Mouse (Mus musculus): ENCODE data around the gene Rab21. TPM values are rescaled to one million over a fixed set of nuclear protein-coding genes. Genes with fewer than 3 reads are reported as not detected.

Gene Rab21
- total RNA-seq (2021) = 10 to 100 TPM; 51.6 to 53.7 TPM

DNA sequence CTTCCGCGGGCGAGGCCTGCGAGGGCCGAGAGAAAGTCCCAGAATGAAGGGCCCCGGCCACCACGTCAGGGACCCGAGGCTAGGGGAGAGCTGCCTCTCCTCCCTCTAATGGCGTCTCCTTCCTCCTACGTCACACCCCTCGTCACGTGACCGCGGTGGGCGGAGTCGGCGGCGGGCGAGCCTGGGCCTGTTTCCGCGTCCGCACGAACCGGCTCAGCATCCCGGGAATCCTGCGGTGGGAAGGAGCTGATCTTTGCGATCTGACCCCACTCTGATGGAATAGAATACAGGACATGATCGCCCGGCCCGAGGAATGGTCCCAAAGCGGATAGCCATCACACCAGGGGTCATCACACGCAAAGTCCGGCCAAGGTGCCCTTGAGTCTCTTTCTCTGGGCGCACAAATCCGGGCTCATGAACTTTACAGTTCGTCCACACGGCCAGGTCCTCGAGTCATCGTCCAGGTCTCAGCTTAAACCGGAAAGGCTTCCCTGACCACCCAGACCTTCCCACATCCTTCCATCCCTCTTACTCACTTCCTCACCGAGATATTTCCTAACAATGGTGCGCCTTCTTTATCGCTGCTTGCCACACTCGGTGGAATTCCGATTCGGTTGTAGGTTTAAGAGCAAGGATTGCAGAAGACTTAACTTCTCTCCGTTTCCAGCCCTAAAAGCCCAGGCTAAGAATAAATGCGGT, at the start of gene Rab21:
Rab21 (minus strand) TSS at position 122 of the 699 bp plus-strand sequence.
- peak; percentile 97 to 98 for DNase-seq (ENCODE audit: low spot score in 2 of 2)
- intact Hi-C loops (cut with DNase I) = loop anchor here (2.0 kb wide), 1 partner anchor 69 kb away; the partner anchor contains the start of genes Thap2 and Zfc3h1

DNA sequence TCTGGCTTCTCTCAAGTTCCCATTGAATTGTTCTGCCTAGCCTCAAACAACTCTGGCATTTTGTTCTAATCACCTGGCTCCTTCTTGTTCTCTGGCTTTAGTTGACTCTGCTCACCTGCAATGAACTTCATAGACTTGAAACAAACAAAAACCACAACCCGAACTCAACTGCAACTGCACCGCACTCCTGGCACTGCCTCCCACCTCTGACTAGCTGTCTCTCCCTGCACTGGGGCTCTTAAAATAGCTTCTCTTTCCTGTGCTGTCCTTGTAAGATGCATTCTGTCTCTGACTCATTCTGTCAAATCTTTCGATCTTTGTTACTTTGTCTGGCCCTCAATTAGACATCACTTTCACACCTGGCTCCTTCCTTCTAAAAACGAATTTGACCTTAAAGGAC, 47.8 kb upstream of the Rab21 start:
- intact Hi-C loops (cut with DNase I) = loop anchor here (2.0 kb wide), 1 partner anchor 22 kb away; the partner anchor contains the start of genes Thap2 and Zfc3h1
- DNase-seq (ENCODE audit: low spot score in 2 of 2) = no peak

DNA sequence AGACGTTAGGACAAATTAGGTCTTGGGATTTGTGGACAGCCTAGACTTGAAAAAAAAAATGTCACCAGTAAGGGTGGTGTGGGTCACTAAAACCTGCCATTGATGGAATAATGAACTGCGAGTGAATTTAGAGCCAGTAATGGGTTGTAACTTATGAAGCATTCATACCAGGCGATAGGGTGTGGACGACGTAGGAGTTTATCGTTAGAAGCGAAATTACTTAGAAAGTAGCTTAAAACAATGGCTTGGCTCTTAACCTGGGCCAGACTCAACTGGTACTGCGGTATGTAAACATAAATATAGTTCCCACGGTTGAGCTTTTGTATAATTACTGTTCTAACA, 47.2 kb upstream of the Rab21 start:
- no peak for DNase-seq (ENCODE audit: low spot score in 2 of 2)
- intact Hi-C loops (cut with DNase I) = loop anchor here (2.0 kb wide), 1 partner anchor 22 kb away; the partner anchor contains the start of genes Thap2 and Zfc3h1

DNA sequence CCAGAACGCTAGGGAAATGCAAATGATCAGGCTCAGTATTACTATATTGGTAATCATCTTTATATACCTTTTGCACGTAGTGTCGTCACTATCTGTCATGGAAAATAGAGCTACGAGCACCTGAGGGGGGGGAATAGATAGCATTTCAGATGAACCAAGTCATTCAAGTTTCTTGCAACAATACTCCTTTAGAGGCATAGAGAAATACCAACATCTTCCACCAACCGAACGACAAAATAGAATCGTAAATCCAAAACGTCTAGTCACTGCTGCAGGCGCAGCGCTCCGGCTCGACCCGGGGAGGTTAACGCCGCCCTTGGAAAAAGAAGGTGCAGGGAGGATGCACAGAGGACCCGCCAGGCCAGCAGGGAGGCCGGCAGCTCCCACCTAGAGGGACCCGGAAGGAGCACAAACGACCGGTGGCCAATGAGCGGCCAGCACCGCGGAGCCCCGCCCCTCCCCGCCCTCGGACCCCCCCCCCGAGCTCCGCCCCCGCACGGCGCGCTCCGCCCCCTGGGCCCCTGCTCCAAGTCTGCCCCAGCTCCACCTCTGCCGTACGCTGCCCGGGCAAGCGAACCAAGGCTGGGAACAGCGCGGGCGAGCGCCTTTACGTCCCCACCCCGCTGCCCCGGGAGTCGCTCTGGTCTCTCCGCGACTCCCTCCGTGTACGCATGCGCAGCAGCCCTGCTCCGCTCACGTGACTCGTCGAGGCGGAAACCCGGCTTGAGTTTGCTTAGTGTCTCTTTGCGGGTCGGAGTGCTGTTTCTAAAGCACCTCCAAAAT, 46.6 kb upstream of the Rab21 start, which contains the start of gene Tmem19:
Tmem19 (minus strand) TSS at position 662 of the 783 bp plus-strand sequence.
- DNase-seq (ENCODE audit: low spot score in 2 of 2) = peak; percentile 95
- intact Hi-C loops (cut with DNase I) = loop anchor here (2.0 kb wide), 1 partner anchor 23 kb away; the partner anchor contains the start of genes Thap2 and Zfc3h1

DNA sequence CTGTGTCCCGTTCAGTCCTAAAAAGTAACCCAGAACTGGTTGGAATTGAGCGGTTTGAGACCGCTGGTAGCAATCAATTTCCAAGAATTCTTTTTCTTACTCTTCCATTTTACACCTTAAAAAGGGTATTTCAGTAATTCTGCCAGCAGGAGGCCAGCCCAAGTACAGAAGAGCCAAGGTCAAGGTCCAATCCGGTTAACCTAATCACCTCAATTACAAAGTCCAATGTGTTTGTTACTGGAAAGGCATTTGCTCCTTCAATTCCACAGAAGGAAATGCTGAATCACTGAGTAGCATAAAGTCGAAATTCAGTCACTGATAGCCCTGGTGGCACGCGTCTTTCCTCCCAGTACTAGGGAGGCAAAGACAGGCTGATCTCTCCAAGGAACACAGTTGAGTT, 43.7 kb upstream of the Rab21 start:
- intact Hi-C loops (cut with DNase I) = no loop called here
- DNase-seq (ENCODE audit: low spot score in 2 of 2) = no peak

DNA sequence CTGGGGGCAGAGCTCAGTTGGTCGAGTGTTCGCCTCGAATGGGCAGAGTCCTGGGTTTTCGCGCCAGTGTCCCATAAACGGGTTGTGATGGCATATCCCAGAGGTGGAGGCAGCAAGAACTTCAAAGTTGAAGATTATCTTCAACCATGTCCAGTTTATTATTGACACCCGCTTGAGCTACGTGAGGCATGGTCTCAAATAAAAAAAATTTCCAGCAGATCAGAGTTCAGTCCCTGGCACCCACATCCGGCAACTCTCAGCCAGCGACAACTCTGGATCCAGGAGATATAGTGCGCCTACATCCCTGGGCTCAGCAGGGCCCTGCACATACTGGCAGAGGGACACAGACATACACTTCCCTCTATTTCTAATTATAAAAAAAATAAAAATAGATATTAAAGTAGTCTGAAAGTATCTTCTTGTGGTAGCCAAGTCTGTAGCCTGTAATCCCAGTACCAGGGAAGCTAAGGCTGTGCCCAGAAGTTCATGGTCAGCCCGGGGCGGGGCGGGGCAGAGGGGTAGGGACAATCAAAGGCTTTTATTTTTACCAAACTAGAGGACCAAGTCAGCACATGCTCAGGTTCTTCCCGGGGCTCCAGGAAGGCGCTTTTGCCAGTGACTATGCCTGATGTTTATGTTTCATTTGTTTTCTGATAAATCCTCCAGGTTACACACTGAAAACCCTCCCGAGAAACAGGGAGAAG, 43.0 kb upstream of the Rab21 start:
- intact Hi-C loops (cut with DNase I) = no loop called here
- DNase-seq (ENCODE audit: low spot score in 2 of 2) = no peak

DNA sequence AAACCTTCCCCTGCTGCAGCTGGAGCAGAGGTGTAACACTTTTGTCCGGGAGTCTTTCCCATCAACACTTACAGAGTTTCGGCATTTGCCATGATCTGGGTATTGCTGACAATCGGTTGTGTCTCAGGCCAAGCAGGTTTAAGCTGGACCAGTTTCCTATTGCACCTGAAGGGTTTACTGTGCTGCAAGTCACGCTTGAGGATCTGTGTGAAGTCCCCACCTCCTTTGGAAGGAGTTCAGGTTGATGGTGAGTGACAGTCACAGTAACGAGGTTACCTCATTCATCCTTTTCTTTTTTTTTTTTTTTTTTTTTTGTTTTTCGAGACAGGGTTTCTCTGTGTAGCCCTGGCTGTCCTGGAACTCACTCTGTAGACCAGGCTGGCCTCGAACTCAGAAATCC, 40.7 kb upstream of the Rab21 start:
- DNase-seq (ENCODE audit: low spot score in 2 of 2) = no peak
- intact Hi-C loops (cut with DNase I) = no loop called here

DNA sequence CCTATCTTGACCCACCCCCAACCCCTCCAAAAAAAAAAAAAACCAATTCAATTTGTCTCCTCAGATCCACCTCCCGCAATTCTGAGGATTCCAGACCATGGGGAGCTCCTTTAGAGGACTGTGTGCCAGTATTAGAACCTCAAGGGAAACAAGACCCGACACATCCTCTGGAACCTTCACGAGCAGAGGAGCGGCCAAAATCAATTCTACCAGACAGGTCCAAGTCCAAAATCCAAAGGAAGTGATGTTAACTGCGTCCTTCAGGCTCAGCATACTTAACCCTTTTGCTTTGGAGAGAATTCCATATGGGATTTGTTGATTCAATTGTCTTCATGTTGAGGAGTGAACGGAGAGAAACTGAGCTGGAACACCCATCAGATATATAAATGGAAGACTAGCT, 39.6 kb upstream of the Rab21 start:
- DNase-seq (ENCODE audit: low spot score in 2 of 2) = no peak
- intact Hi-C loops (cut with DNase I) = no loop called here

DNA sequence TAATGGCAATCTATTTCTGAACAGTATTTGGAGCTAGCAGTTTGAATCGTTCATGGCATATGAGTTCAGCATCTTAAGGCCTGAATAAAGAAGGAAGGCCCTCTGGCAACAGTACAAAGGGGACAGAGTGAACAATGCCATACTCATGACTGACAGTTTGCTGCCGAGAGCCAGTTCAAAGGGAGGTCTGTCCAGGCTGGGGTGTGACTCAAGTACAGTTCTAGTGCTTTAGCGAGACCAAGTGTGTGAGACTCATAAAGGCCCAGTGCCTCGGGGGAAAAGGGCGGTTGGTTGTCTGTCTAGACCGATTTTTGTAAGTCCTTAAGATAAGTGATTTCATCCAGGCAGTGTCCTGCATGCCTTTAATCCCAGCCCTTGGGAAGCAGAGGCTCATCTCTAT, 39.2 kb upstream of the Rab21 start:
- intact Hi-C loops (cut with DNase I) = no loop called here
- no peak for DNase-seq (ENCODE audit: low spot score in 2 of 2)

DNA sequence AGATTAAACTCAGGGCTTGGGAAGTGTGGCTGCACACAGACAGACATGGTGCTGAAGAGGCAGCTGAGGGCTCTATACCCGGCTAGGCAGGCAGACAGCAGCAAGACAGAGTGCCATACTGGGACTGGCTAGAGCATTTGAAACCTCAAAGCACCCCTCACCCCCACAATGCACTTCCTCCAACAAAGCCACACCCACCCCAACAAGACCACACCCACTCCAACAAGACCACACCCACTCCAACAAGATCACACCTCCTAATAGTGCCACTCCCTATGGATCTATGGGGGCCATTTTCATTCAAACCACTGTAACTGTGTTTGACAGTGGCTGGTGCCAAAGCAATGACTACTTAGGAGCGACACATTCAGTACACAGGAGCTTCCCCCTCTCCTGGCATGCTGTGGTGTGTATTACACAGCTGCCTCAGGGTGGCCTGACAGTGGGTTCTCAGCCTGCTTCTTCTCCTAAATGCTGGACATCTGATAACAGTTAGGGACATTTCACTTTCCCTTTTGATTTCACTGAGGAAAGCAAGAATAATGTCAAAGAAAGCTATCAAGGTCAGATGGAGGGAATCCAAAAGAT, 35.5 kb upstream of the Rab21 start:
- DNase-seq (ENCODE audit: low spot score in 2 of 2) = no peak
- intact Hi-C loops (cut with DNase I) = no loop called here

DNA sequence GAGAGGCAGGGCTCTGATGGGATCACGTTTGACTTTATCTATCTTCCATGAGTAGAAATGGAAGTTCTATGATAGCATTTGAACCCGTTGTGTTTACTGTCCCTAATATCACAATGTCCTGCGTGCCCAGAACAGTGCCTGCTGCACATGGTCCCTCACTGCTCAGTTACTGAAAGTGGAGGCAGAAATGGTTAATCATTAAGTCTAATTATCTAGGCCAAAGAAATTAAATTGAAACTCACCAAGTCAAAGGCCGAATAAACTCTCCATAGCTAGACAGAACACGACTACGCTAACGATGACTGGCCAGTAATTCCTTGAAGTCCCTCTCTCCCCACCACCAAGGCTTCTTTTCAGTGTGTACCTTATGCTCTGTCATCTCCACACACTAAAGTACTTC, 34.1 kb upstream of the Rab21 start:
- no peak for DNase-seq (ENCODE audit: low spot score in 2 of 2)
- intact Hi-C loops (cut with DNase I) = no loop called here

DNA sequence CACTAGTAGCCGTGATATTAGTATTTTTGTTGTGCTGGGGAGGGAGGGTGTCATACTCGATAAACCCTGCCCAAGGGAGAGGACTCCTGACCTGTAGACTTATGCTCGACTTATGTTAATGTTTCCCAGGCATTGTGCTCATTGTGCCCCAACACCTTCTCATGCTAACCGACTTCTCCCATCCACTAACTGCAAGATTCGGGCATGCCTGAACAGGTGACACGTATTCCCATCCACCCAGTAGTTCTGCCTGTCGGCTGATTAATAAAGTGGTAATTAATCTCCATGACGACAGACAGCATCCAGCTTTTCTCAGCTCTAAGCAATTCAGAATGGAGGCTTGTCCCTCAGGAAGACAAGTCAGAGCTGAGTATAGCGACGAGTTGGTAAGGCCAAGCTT, 33.6 kb upstream of the Rab21 start:
- no peak for DNase-seq (ENCODE audit: low spot score in 2 of 2)
- intact Hi-C loops (cut with DNase I) = no loop called here

DNA sequence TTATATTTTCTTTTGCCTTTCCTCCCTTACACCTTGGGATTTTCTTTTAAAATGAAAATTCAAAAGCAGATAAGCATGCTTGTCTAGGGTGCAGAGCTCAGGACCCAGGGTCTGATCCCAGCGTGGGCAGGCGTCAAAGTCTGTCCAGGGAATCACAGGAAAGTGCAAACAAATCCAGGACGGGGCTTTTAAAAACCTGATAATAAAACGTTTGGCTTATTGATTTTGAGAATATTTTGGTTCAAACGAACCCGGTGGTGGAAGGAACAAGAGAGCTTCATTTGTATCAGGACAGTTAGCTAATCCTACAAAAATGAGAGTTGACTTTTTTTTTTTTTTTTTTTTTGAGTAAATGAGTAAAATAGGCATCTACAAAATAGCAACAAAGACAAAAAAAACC, 32.7 kb upstream of the Rab21 start:
- no peak for DNase-seq (ENCODE audit: low spot score in 2 of 2)
- intact Hi-C loops (cut with DNase I) = no loop called here

DNA sequence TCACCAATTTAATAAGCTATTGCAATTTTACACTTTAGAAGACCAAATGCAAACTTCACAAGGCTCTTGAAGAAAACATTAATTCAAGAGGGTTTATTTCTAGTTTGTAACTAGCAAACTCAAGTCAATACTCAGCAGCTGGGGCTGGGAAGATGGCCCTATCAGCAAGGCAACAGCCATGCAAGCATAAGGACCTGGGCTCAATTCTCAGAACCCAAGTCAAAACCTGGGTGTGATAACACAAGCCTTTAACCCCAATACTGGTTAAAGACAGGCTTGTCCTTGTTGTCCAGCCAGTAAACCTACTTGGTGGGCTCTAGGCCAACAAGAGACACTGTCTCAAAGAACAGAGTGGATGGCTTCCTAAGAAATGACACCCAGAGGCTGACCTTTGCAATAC, 31.1 kb upstream of the Rab21 start:
- DNase-seq (ENCODE audit: low spot score in 2 of 2) = no peak
- intact Hi-C loops (cut with DNase I) = no loop called here

DNA sequence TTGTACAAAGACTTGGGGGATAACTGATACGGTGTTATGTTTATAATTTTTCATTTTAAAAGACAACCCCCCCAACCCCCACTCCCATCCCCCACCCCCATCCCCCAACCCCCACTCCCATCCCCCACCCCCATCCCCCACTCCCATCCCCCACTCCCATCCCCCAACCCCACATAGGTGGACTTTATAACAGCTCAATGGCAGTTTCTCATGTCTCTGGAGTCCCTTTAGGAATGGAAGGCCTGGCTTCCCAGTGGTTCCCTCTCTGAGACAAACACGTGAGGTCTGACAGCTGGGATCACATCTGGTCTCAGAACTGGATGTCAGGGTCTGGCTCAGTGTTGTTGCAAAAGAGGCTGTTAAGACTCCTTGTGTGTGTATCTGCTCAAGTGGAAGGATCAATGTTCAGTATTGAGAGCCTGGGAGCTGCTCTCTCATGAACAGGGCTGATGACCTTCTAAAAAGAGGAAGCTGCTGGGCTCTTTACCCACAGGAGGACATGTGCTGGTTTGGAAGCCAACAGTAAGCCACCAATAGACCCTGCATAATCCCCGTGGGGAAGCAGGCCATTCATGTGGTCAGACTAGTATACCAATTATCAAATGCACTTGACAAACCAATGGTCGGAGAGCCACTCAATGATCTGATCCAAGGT, 27.5 kb upstream of the Rab21 start:
- no peak for DNase-seq (ENCODE audit: low spot score in 2 of 2)
- intact Hi-C loops (cut with DNase I) = no loop called here

DNA sequence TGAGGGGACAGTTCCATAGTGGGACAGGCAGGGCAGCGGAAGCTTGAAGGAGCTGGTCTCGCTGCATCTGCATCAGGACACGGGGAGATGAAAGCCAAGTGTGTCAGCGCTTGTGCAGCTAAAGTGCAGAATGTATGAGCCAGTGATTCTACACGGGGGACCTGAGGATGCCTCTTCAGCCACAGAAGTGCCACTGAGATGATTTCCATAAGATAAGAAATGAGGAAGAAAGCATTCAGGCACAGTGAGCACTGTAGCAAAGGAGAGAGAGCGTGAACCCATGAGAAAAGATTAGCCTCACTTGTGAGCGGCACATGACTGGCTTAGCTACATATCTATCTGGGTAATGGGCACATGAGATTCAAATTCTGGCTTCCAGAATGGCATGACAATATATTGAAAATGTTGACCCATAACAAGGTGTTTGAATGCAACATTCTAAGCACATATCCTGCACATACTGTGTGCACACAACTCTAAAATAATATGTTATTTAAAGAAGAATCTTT, 24.5 kb upstream of the Rab21 start:
- no peak for DNase-seq (ENCODE audit: low spot score in 2 of 2)
- intact Hi-C loops (cut with DNase I) = no loop called here

DNA sequence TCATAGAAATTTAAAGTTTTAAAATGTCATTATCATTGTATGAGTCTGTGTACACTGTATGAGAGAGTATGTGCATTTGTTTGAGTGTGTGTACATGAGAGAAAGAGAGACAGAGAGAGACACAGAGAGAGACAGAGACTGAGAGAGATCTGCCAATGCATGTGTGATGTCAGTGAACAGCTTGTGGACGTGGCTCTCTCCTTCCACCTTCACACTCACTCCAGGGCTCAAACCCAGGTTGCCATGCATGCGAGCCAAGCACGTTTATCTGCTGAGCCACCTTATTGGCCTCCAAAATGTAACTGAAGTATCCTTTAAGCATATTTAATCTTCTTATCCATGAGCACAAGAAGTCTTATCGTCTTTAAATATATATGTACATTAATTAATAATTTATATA, 21.5 kb upstream of the Rab21 start:
- intact Hi-C loops (cut with DNase I) = no loop called here
- no peak for DNase-seq (ENCODE audit: low spot score in 2 of 2)

DNA sequence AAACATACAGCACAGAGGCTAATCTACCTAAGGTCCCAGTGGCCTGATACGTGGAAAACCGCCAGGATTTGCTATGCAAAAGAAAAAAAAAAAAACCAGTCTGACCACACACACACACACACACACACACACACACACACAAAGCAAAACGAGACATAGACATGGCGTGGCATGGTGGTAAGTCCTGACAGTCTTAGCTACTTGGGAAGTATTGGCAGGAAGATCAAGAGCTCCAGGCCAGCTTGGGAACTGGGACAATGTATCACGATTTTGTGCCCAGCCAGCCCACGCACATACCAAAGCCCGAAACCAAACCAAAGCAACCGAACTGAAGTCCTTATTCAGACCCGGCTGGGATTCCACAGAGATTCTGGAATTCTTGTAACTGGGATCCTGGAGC, 18.1 kb upstream of the Rab21 start:
- intact Hi-C loops (cut with DNase I) = no loop called here

DNA sequence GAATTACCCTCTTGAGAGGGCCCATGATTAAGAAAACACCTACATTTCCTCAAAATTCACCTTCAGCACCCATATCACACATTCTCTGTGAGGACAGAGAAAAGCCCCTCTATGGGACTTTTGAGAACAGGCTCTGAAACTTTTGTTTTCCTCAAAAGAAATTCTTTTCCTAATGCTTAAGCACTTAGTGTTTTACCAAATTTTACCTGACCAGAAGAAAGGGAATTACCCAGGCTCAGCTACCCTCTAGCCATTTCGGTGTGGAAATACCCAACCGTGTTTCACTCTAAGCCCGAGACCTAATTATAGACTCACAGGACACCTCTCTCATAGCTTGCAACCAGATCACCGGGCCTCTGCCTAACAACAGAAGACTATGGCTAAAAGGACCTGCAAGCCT, 17.6 kb upstream of the Rab21 start:
- DNase-seq (ENCODE audit: low spot score in 2 of 2) = no peak

More for the DNA sequence above, 18.1 kb upstream of the Rab21 start:
- no peak for DNase-seq (ENCODE audit: low spot score in 2 of 2)

More for the DNA sequence above, 17.6 kb upstream of the Rab21 start:
- intact Hi-C loops (cut with DNase I) = no loop called here

All from left cerebral cortex, postnatal 36 days (tissue).